Mouse (Mus musculus) midbrain, postnatal 0 days (tissue): ENCODE results near the gene Vmn2r38. TPM values are rescaled to one million over a fixed set of nuclear protein-coding genes. Genes with fewer than 3 reads are reported as not detected.
"Not testable (repeated sequence)": the region's sequence is repeated elsewhere in the genome, so short reads cannot be mapped to it uniquely, and the experiment has no call there.

ENCODE experiments used
- ATAC-seq: fragments of 200-750 bp; cut with Nextera tagmentation; 2 replicates; pipeline ENCODE4 v1.8.0; 2017; ENCODE audit warnings: moderate number of reproducible peaks, mild to moderate bottlenecking, moderate TSS enrichment, moderate library complexity; ENCODE audit not compliant: low FRiP score
- DNase-seq: peaks from one replicate; pipeline ENCODE4 v3.0.0-alpha.2; 2015; ENCODE audit warnings: low spot score
- H3K27ac ChIP-seq: fragments of 300-500 bp; sonication (generic); 2 replicates; pipeline ENCODE4 v1.5.1; 2014; ENCODE audit warnings: low read depth, mild to moderate bottlenecking, low read length, mixed read lengths
- H3K27me3 ChIP-seq: fragments of 300-500 bp; sonication (generic); 2 replicates; pipeline ENCODE4 v1.6.1; 2014; ENCODE audit warnings: low read length, control low read depth, mixed read lengths; ENCODE audit not compliant: insufficient read depth
- H3K36me3 ChIP-seq: fragments of 300-500 bp; sonication (generic); 2 replicates; pipeline ENCODE4 v1.6.1; 2014; ENCODE audit warnings: low read length, control low read depth, mixed read lengths; ENCODE audit not compliant: insufficient read depth
- H3K4me1 ChIP-seq: fragments of 300-500 bp; sonication (generic); 2 replicates; pipeline ENCODE4 v1.6.1; 2014; ENCODE audit warnings: mild to moderate bottlenecking, control low read depth, antibody characterized with exemption, low read length, mixed read lengths; ENCODE audit not compliant: insufficient read depth
- H3K4me2 ChIP-seq: fragments of 300-500 bp; sonication (generic); 2 replicates; pipeline ENCODE4 v1.6.1; 2014; ENCODE audit warnings: low read depth, mild to moderate bottlenecking, low read length, mixed read lengths; ENCODE audit not compliant: poor library complexity, severe bottlenecking
- H3K4me3 ChIP-seq: fragments of 300-500 bp; sonication (generic); 2 replicates; pipeline ENCODE4 v1.5.1; 2014; ENCODE audit warnings: low read depth, mild to moderate bottlenecking, low read length, moderate library complexity
- H3K9ac ChIP-seq: fragments of 300-500 bp; sonication (generic); replicated peaks from 2 replicates; pipeline ENCODE4 v1.6.1; 2014; ENCODE audit warnings: mild to moderate bottlenecking, low read length, moderate library complexity, mixed read lengths; ENCODE audit not compliant: poor library complexity, severe bottlenecking
- H3K9me3 ChIP-seq: fragments of 300-500 bp; sonication (generic); 2 replicates; pipeline ENCODE4 v1.6.1; 2016; ENCODE audit warnings: low read length, control low read depth
- WGBS: fragments of 180-500 bp; shearing (Covaris S2); extraction: QIAGEN DNeasy Blood & Tissue Kit; methylation state at CpG from one replicate; pipeline ENCODE4 v1.1.7; 2014; 5-methylcytosine and 5-hydroxymethylcytosine counted together
- polyA plus RNA-seq: library from polyadenylated mRNA; unstranded; fragments of >200 nt; fragmentation: Nextera tagmentation; extraction: Ambion mirVana; gene quantifications from 2 replicates; pipeline ENCODE4 v1.2.1, GENCODE M21; 2015
- total RNA-seq: library from RNA; depleted of rRNA; stranded (reverse); fragments of >200 nt; gene quantifications from 2 replicates; pipeline ENCODE4 v1.2.3, GENCODE M21; 2014; rRNA removed

Gene Vmn2r38
- total RNA-seq (not detected in 2 replicates), polyA plus RNA-seq (not detected in 2 replicates)

DNA sequence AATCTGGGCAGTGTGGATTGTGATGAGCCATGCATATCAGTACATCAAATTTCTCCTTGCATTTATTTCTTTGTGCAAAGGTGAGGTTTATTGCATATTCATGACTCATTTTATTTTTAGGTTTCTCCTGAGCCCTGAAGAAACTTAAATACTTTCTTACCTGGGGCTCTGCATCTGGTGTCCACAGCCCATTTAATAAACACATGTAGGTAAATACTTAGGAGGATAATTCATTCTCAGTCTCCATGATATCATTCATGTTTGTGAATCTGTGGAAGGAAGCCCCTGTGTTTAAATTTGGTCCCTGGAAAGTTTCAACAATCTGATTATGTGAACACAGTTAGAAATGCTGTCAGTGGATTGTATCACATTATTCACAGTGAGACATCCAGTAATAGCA lies at the start of gene Vmn2r38:
Gene Vmn2r38 (minus strand): TSS at position 101 of the 400 bp plus-strand sequence.
- not testable (repeated sequence) for H3K9ac ChIP-seq, H3K27ac ChIP-seq, H3K27me3 ChIP-seq, H3K36me3 ChIP-seq, DNase-seq, H3K4me1 ChIP-seq, H3K9me3 ChIP-seq, H3K4me3 ChIP-seq, H3K4me2 ChIP-seq, ATAC-seq

GRCm38 (mm10) chr7:9065353-9065752 lies 32.3 kb downstream of the Vmn2r38 start:
- not testable (repeated sequence) for H3K4me2 ChIP-seq, H3K9me3 ChIP-seq, H3K4me1 ChIP-seq, H3K27me3 ChIP-seq, H3K36me3 ChIP-seq, H3K9ac ChIP-seq, H3K27ac ChIP-seq, ATAC-seq, DNase-seq, H3K4me3 ChIP-seq
- 85% methylated on average over 4 of the region's 4 CpGs for WGBS

DNA sequence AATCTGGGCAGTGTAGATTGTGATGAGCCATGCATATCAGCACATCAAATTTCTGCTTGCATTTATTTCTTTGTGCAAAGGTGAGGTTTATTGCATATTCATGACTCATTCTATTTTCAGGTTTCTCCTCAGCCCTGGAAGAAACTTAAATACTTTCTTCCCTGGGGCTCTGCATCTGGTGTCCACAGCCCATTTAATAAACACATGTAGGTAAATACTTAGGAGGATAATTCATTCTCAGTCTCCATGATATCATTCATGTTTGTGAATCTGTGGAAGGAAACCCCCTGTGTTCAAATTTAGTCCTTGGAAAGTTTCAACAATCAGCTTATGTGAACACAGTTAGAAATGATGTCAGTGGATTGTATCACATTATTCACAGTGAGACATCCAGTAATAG lies 67.0 kb downstream of the Vmn2r38 start, which contains the start of gene Vmn2r39:
Gene Vmn2r39 (minus strand): TSS at position 101 of the 400 bp plus-strand sequence.
- H3K4me2 ChIP-seq, H3K27me3 ChIP-seq, DNase-seq, H3K4me1 ChIP-seq, H3K9me3 ChIP-seq, H3K4me3 ChIP-seq, H3K9ac ChIP-seq, ATAC-seq, H3K27ac ChIP-seq, H3K36me3 ChIP-seq: not testable (repeated sequence)

Other genes with a start within 250 kb of the Vmn2r38 start
- not detected in 2 replicates for gene Vmn2r40, start 166.4 kb downstream of the Vmn2r38 start, total RNA-seq
- gene Vmn2r40, start 166.4 kb downstream of the Vmn2r38 start, polyA plus RNA-seq: not detected in 2 replicates
- not detected in 2 replicates for gene Vmn2r39, start 67.1 kb downstream of the Vmn2r38 start, total RNA-seq
- gene Vmn2r39, start 67.1 kb downstream of the Vmn2r38 start, polyA plus RNA-seq: not detected in 2 replicates
- not detected in 2 replicates for gene Vmn2r37, start 125.8 kb upstream of the Vmn2r38 start, total RNA-seq
- not detected in 2 replicates for gene Vmn2r37, start 125.8 kb upstream of the Vmn2r38 start, polyA plus RNA-seq